9 mouse cellular contexts compared by ENCODE assay signal in genomic region chr7:31050921-31051320, GRCm38 (mm10). TPM values are rescaled to one million over a fixed set of nuclear protein-coding genes. Genes with fewer than 3 reads are reported as not detected.
DNase-seq lines count a peak whose midpoint lies in the region; ATAC-seq and TF ChIP-seq lines count a peak whose summit lies in the region.
"Had no signal": no experiment of that assay in that cellular context is flagged by ENCODE, and none has a peak within 500 bp of the region (broad histone marks: within the 10 kb centered on the region; RNA-seq: fewer than 3 reads in every experiment).

No protein-coding gene starts in this region.

- H3K4me1 ChIP-seq in kidney, embryonic 15.5 days = peaks cover 64% of the 10 kb centered on the region
- no peaks in the 10 kb centered on the region for H3K4me1 ChIP-seq in kidney, adult 2 months (ENCODE audit: control insufficient read depth, insufficient read depth, low read length)
- H3K4me1 ChIP-seq in hindbrain, embryonic 15.5 days (replicated peaks) = peaks cover 44% of the 10 kb centered on the region
- H3K4me1 ChIP-seq in midbrain, embryonic 15.5 days = peaks cover 44% of the 10 kb centered on the region

- TF ChIP-seq POLR2A in kidney, adult 2 months (IDR thresholded peaks at IDR 0.05; ENCODE audit: low read depth, low read length) = no peak

- 3% methylated on average over 9 of the region's 9 CpGs for WGBS in kidney, embryonic 15.5 days
- 8% methylated on average over 9 of the region's 9 CpGs for WGBS in kidney, adult 2 months
- WGBS in hindbrain, embryonic 15.5 days = 2% methylated on average over 9 of the region's 9 CpGs
- 3% methylated on average over 9 of the region's 9 CpGs for WGBS in midbrain, embryonic 15.5 days

- DNase-seq in kidney, adult 2 months = no peak
- peak; percentile 69 to 74 for DNase-seq in cerebellum, postnatal 10 days
- no peak for DNase-seq in thymus, postnatal 0 days (ENCODE audit: low spot score)
- DNase-seq in spleen, postnatal 36 days (ENCODE audit: low spot score in 2 of 2) = no peak

- H3K4me2 ChIP-seq in kidney, embryonic 15.5 days = peak overlapping the region; percentile 59
- peak overlapping the region; percentile 61 for H3K4me2 ChIP-seq in hindbrain, embryonic 15.5 days
- peak overlapping the region; percentile 66 for H3K4me2 ChIP-seq in midbrain, embryonic 15.5 days

- H3K9me3 ChIP-seq in kidney, embryonic 15.5 days (replicated peaks) = no peaks in the 10 kb centered on the region
- H3K9me3 ChIP-seq in hindbrain, embryonic 15.5 days = no peaks in the 10 kb centered on the region
- H3K9me3 ChIP-seq in midbrain, embryonic 15.5 days = no peaks in the 10 kb centered on the region

- peak overlapping the region; percentile 32 for H3K4me3 ChIP-seq in kidney, embryonic 15.5 days (replicated peaks)
- H3K4me3 ChIP-seq in kidney, adult 2 months (ENCODE audit: insufficient read depth, low read depth, low read length) = no peak overlapping the region
- H3K4me3 ChIP-seq in hindbrain, embryonic 15.5 days = peak overlapping the region; percentile 48
- peak overlapping the region; percentile 48 for H3K4me3 ChIP-seq in midbrain, embryonic 15.5 days

- no peaks in the 10 kb centered on the region for H3K36me3 ChIP-seq in kidney, embryonic 15.5 days
- no peaks in the 10 kb centered on the region for H3K36me3 ChIP-seq in kidney, adult 2 months (ENCODE audit: control insufficient read depth, insufficient read depth, low read length)
- no peaks in the 10 kb centered on the region for H3K36me3 ChIP-seq in hindbrain, embryonic 15.5 days
- H3K36me3 ChIP-seq in midbrain, embryonic 15.5 days (replicated peaks) = no peaks in the 10 kb centered on the region

- no peak for TF ChIP-seq CTCF in kidney, adult 2 months (conservative IDR thresholded peaks at IDR 0.05; ENCODE audit: insufficient read depth, insufficient read length, low read depth, low read length)

- no peak overlapping the region for H3K9ac ChIP-seq in kidney, embryonic 15.5 days
- H3K9ac ChIP-seq in hindbrain, embryonic 15.5 days = peak overlapping the region; percentile 47
- peak overlapping the region; percentile 51 for H3K9ac ChIP-seq in midbrain, embryonic 15.5 days

- H3K27ac ChIP-seq in kidney, embryonic 15.5 days = no peak overlapping the region
- no peak overlapping the region for H3K27ac ChIP-seq in kidney, adult 2 months (ENCODE audit: insufficient read depth, low read depth, low read length)
- H3K27ac ChIP-seq in hindbrain, embryonic 15.5 days (replicated peaks) = peak overlapping the region; percentile 73
- 0 out of 2 replicates have a peak overlapping the region, but pooled peaks have one; percentile 74 for H3K27ac ChIP-seq in midbrain, embryonic 15.5 days

- no peak for ATAC-seq in kidney, embryonic 15.5 days (replicated peaks; ENCODE audit: low FRiP score)
- peak; percentile 3; the same call in 1 of the 2 replicates for ATAC-seq in hindbrain, embryonic 15.5 days (ENCODE audit: low FRiP score, low read depth)
- ATAC-seq in midbrain, embryonic 15.5 days (replicated peaks) = peak; percentile 50; the same call in 1 of the 2 replicates
- no peak for ATAC-seq in monocyte, adult 5-6 weeks (replicated peaks; ENCODE audit: insufficient number of reproducible peaks, low FRiP score, low TSS enrichment, poor library complexity, severe bottlenecking)

- H3K27me3 ChIP-seq in kidney, embryonic 15.5 days = peaks cover 64% of the 10 kb centered on the region
- H3K27me3 ChIP-seq in kidney, adult 2 months (replicated peaks; ENCODE audit: control insufficient read depth, insufficient read depth, low read length) = no peaks in the 10 kb centered on the region
- peaks cover 35% of the 10 kb centered on the region for H3K27me3 ChIP-seq in hindbrain, embryonic 15.5 days
- peaks cover 40% of the 10 kb centered on the region for H3K27me3 ChIP-seq in midbrain, embryonic 15.5 days (replicated peaks)

RNA-seq across cellular contexts. Expression of gene Fxyd7, which starts 0.3 kb away (rescaled TPM):
- 8.2 and 11.2 TPM in 2 replicates for polyA plus RNA-seq in kidney, embryonic 15.5 days (2015; fragmentation: Nextera tagmentation; extraction: Ambion mirVana)
- polyA plus RNA-seq in kidney, adult 2 months (2012; rRNA removed) = 1.8 and 2.2 TPM in 2 replicates
- polyA plus RNA-seq in hindbrain, embryonic 15.5 days (2015; fragmentation: Nextera tagmentation; extraction: Ambion mirVana) = 265 and 282 TPM in 2 replicates
- 174 and 186 TPM in 2 replicates for polyA plus RNA-seq in midbrain, embryonic 15.5 days (2015; fragmentation: Nextera tagmentation; extraction: Ambion mirVana)
- total RNA-seq in monocyte, adult 5-6 weeks (2017) = not detected in 3 replicates
- polyA plus RNA-seq in thymus, postnatal 0 days (2015; fragmentation: Nextera tagmentation; extraction: Ambion mirVana) = 0.35 and 0.48 TPM in 2 replicates

RNA-seq across cellular contexts. Expression of gene Fxyd1, which starts 6.1 kb away (rescaled TPM):
- 50.8 and 57.9 TPM in 2 replicates for polyA plus RNA-seq in kidney, embryonic 15.5 days (2015; fragmentation: Nextera tagmentation; extraction: Ambion mirVana)
- polyA plus RNA-seq in kidney, adult 2 months (2012; rRNA removed) = 107 and 119 TPM in 2 replicates
- polyA plus RNA-seq in hindbrain, embryonic 15.5 days (2015; fragmentation: Nextera tagmentation; extraction: Ambion mirVana) = 46.2 and 55.7 TPM in 2 replicates
- 13.2 and 15.5 TPM in 2 replicates for polyA plus RNA-seq in midbrain, embryonic 15.5 days (2015; fragmentation: Nextera tagmentation; extraction: Ambion mirVana)
- not detected in 3 replicates for total RNA-seq in monocyte, adult 5-6 weeks (2017)
- polyA plus RNA-seq in thymus, postnatal 0 days (2015; fragmentation: Nextera tagmentation; extraction: Ambion mirVana) = 12.2 and 19.1 TPM in 2 replicates
- total RNA-seq: neutrophil, adult 5-6 weeks had no signal

RNA-seq across cellular contexts. Expression of gene Lgi4, which starts 8.2 kb away (rescaled TPM):
- 0.34 and 0.44 TPM in 2 replicates for polyA plus RNA-seq in kidney, embryonic 15.5 days (2015; fragmentation: Nextera tagmentation; extraction: Ambion mirVana)
- polyA plus RNA-seq in kidney, adult 2 months (2012; rRNA removed) = 0.99 and 2.2 TPM in 2 replicates
- 0.57 and 1.0 TPM in 2 replicates for polyA plus RNA-seq in hindbrain, embryonic 15.5 days (2015; fragmentation: Nextera tagmentation; extraction: Ambion mirVana)
- 0.19 and 0.22 TPM in 2 replicates for polyA plus RNA-seq in midbrain, embryonic 15.5 days (2015; fragmentation: Nextera tagmentation; extraction: Ambion mirVana)
- 0.21 to 0.49 TPM (median 0.38 TPM) in 3 replicates for total RNA-seq in monocyte, adult 5-6 weeks (2017)
- polyA plus RNA-seq in thymus, postnatal 0 days (2015; fragmentation: Nextera tagmentation; extraction: Ambion mirVana) = 0.04 and 0.14 TPM in 2 replicates

RNA-seq across cellular contexts. Expression of gene Fxyd5, which starts 8.6 kb away (rescaled TPM):
- 30.6 and 35.0 TPM in 2 replicates for polyA plus RNA-seq in kidney, embryonic 15.5 days (2015; fragmentation: Nextera tagmentation; extraction: Ambion mirVana)
- polyA plus RNA-seq in kidney, adult 2 months (2012; rRNA removed) = 37.2 and 54.2 TPM in 2 replicates
- polyA plus RNA-seq in hindbrain, embryonic 15.5 days (2015; fragmentation: Nextera tagmentation; extraction: Ambion mirVana) = 19.2 and 26.8 TPM in 2 replicates
- 24.8 and 26.8 TPM in 2 replicates for polyA plus RNA-seq in midbrain, embryonic 15.5 days (2015; fragmentation: Nextera tagmentation; extraction: Ambion mirVana)
- 930 to 1,250 TPM (median 1,146 TPM) in 3 replicates for total RNA-seq in monocyte, adult 5-6 weeks (2017)
- polyA plus RNA-seq in thymus, postnatal 0 days (2015; fragmentation: Nextera tagmentation; extraction: Ambion mirVana) = 113 and 125 TPM in 2 replicates

RNA-seq across cellular contexts. Expression of gene Fxyd3, which starts 25.6 kb away (rescaled TPM):
- polyA plus RNA-seq in kidney, embryonic 15.5 days (2015; fragmentation: Nextera tagmentation; extraction: Ambion mirVana) = 14.3 and 14.8 TPM in 2 replicates
- 4.8 and 5.1 TPM in 2 replicates for polyA plus RNA-seq in kidney, adult 2 months (2012; rRNA removed)
- polyA plus RNA-seq in hindbrain, embryonic 15.5 days (2015; fragmentation: Nextera tagmentation; extraction: Ambion mirVana) = 0.31 TPM in 1 of 2 replicates, not detected in the other
- polyA plus RNA-seq in midbrain, embryonic 15.5 days (2015; fragmentation: Nextera tagmentation; extraction: Ambion mirVana) = not detected in 2 replicates
- 0.29 TPM in 1 of 3 replicates, not detected in the others for total RNA-seq in monocyte, adult 5-6 weeks (2017)
- 78.3 and 79.5 TPM in 2 replicates for polyA plus RNA-seq in thymus, postnatal 0 days (2015; fragmentation: Nextera tagmentation; extraction: Ambion mirVana)
- total RNA-seq: neutrophil, adult 5-6 weeks had no signal

Comparison
In these comparisons a context has a peak if more than half of its experiments do, and no peak if none do; other contexts are left out.
1. ATAC-seq: peak in hindbrain, embryonic 15.5 days (single experiment) and midbrain, embryonic 15.5 days (single experiment); none in kidney, embryonic 15.5 days (single experiment) and monocyte, adult 5-6 weeks (single experiment).
2. H3K27ac ChIP-seq: peak in hindbrain, embryonic 15.5 days (single experiment) and midbrain, embryonic 15.5 days (single experiment); none in kidney, embryonic 15.5 days (single experiment) and kidney, adult 2 months (single experiment).
3. DNase-seq: peak in cerebellum, postnatal 10 days (2 of 2); none in kidney, adult 2 months (single experiment), thymus, postnatal 0 days (single experiment) and spleen, postnatal 36 days (0 of 2).
4. RNA of gene Fxyd7, which starts 0.3 kb away (polyA plus RNA-seq): 265 to 282 TPM in hindbrain, embryonic 15.5 days and 174 to 186 TPM in midbrain, embryonic 15.5 days; 8.2 to 11.2 TPM in kidney, embryonic 15.5 days, 1.8 to 2.2 TPM in kidney, adult 2 months and 0.35 to 0.48 TPM in thymus, postnatal 0 days; every median in the first group is over 10 times any median in the second.
5. Peak in every context shown above with its lines, with median percentiles within 50 percentile points of each other: H3K4me2 ChIP-seq.